Comparison of ENCODE assay signal across 8 mouse cellular contexts in genomic region chr9:62345081-62345481, GRCm38 (mm10). TPM values are rescaled to one million over a fixed set of nuclear protein-coding genes. Genes with fewer than 3 reads are reported as not detected.
DNase-seq lines count a peak whose midpoint lies in the region; ATAC-seq lines count a peak whose summit lies in the region.

No protein-coding gene starts in this region.

- H3K36me3 ChIP-seq in megakaryocyte, embryonic 14.5 days (replicated peaks; ENCODE audit: low read length): peaks cover 41% of the 10 kb centered on the region
- H3K36me3 ChIP-seq in embryonic facial prominence, embryonic 14.5 days (ENCODE audit: control insufficient read depth, insufficient read depth, low read length): no peaks in the 10 kb centered on the region
- no peaks in the 10 kb centered on the region for H3K36me3 ChIP-seq in hindbrain, embryonic 15.5 days
- H3K36me3 ChIP-seq in liver, embryonic 13.5 days: peaks cover 6% of the 10 kb centered on the region

- no peaks in the 10 kb centered on the region for H3K27me3 ChIP-seq in megakaryocyte, embryonic 14.5 days (replicated peaks)
- H3K27me3 ChIP-seq in embryonic facial prominence, embryonic 14.5 days (replicated peaks; ENCODE audit: control insufficient read depth, insufficient read depth, low read length): no peaks in the 10 kb centered on the region
- no peaks in the 10 kb centered on the region for H3K27me3 ChIP-seq in hindbrain, embryonic 15.5 days
- 0 out of 2 replicates have a peak, but pooled peaks cover 5% of the 10 kb centered on the region for H3K27me3 ChIP-seq in liver, embryonic 13.5 days

- peak overlapping the region; percentile 84 for H3K4me2 ChIP-seq in embryonic facial prominence, embryonic 14.5 days (ENCODE audit: low read depth, low read length)
- H3K4me2 ChIP-seq in hindbrain, embryonic 15.5 days: peak overlapping the region; percentile 76
- H3K4me2 ChIP-seq in liver, embryonic 13.5 days: peak overlapping the region; percentile 99

- no peaks in the 10 kb centered on the region for H3K9me3 ChIP-seq in megakaryocyte, embryonic 14.5 days
- H3K9me3 ChIP-seq in embryonic facial prominence, embryonic 14.5 days (ENCODE audit: control insufficient read depth, low read length): no peaks in the 10 kb centered on the region
- H3K9me3 ChIP-seq in hindbrain, embryonic 15.5 days: no peaks in the 10 kb centered on the region
- no peaks in the 10 kb centered on the region for H3K9me3 ChIP-seq in liver, embryonic 13.5 days (replicated peaks)

- peak overlapping the region; percentile 99 for H3K27ac ChIP-seq in embryonic facial prominence, embryonic 14.5 days (replicated peaks; ENCODE audit: low read depth, low read length)
- peak overlapping the region; percentile 100 for H3K27ac ChIP-seq in hindbrain, embryonic 15.5 days (replicated peaks)
- H3K27ac ChIP-seq in liver, embryonic 13.5 days: peak overlapping the region; percentile 95

- H3K4me3 ChIP-seq in megakaryocyte, embryonic 14.5 days (replicated peaks): peak overlapping the region; percentile 99
- H3K4me3 ChIP-seq in embryonic facial prominence, embryonic 14.5 days (ENCODE audit: low read depth, low read length): peak overlapping the region; percentile 72
- peak overlapping the region; percentile 94 for H3K4me3 ChIP-seq in hindbrain, embryonic 15.5 days
- peak overlapping the region; percentile 91 for H3K4me3 ChIP-seq in liver, embryonic 13.5 days (replicated peaks)

- H3K4me1 ChIP-seq in megakaryocyte, embryonic 14.5 days: peaks cover 51% of the 10 kb centered on the region
- peaks cover 15% of the 10 kb centered on the region for H3K4me1 ChIP-seq in embryonic facial prominence, embryonic 14.5 days (ENCODE audit: control insufficient read depth, insufficient read depth, low read length)
- H3K4me1 ChIP-seq in hindbrain, embryonic 15.5 days (replicated peaks): peaks cover 47% of the 10 kb centered on the region
- H3K4me1 ChIP-seq in liver, embryonic 13.5 days (replicated peaks): peaks cover 66% of the 10 kb centered on the region

- ATAC-seq in megakaryocyte, adult 5-6 weeks (ENCODE audit: poor library complexity, severe bottlenecking): no peak
- ATAC-seq in embryonic facial prominence, embryonic 14.5 days (ENCODE audit: low read depth): no peak
- no peak for ATAC-seq in hindbrain, embryonic 15.5 days (ENCODE audit: low FRiP score, low read depth)
- no peak for ATAC-seq in liver, embryonic 13.5 days (ENCODE audit: low read depth)

- 9% methylated on average over 11 of the region's 11 CpGs for WGBS in embryonic facial prominence, embryonic 14.5 days
- 5% methylated on average over 11 of the region's 11 CpGs for WGBS in hindbrain, embryonic 15.5 days
- WGBS in liver, embryonic 13.5 days (ENCODE audit: insufficient replicate concordance): 34% methylated on average over 11 of the region's 11 CpGs

- peak overlapping the region; percentile 98 for H3K9ac ChIP-seq in embryonic facial prominence, embryonic 14.5 days (ENCODE audit: low read depth, low read length)
- H3K9ac ChIP-seq in hindbrain, embryonic 15.5 days: peak overlapping the region; percentile 99
- peak overlapping the region; percentile 92 for H3K9ac ChIP-seq in liver, embryonic 13.5 days

- no peak for DNase-seq in embryonic facial prominence, embryonic 14.5 days (ENCODE audit: low spot score)
- DNase-seq in liver, embryonic 13.5 days: no peak
- no peak for DNase-seq in B cell, adult 2 months
- DNase-seq in frontal cortex, adult 2 months (ENCODE audit: extremely low spot score in 1 of 2, low spot score in 1 of 2): no peak
- no peak for DNase-seq in layer of hippocampus, adult 9-10 months (ENCODE audit: low spot score)

RNA-seq across cellular contexts. Expression of gene Anp32a, which starts 4.0 kb away (rescaled TPM):
- polyA plus RNA-seq in megakaryocyte, embryonic 14.5 days (2012; ENCODE audit: insufficient read depth, low replicate concordance): 15.3 and 263 TPM in 2 replicates
- total RNA-seq in megakaryocyte, adult 5-6 weeks (2015): 257 and 275 TPM in 2 replicates
- 587 and 621 TPM in 2 replicates for total RNA-seq in megakaryocyte, adult 5-6 weeks (2017)
- polyA plus RNA-seq in embryonic facial prominence, embryonic 14.5 days (2014; fragmentation: Nextera tagmentation; extraction: Ambion mirVana): 107 and 112 TPM in 2 replicates
- 117 and 138 TPM in 2 replicates for polyA plus RNA-seq in hindbrain, embryonic 15.5 days (2015; fragmentation: Nextera tagmentation; extraction: Ambion mirVana)
- 102 and 117 TPM in 2 replicates for polyA plus RNA-seq in liver, embryonic 13.5 days (2015; fragmentation: Nextera tagmentation; extraction: Ambion mirVana)
- 608 and 638 TPM in 2 replicates for polyA plus RNA-seq in frontal cortex, adult 2 months (2012; rRNA removed)
